Mouse (Mus musculus) C2C12 (cell line): Measurements from ENCODE around the gene Dok4.

Experiments
- CEBPB ChIP-seq: IDR thresholded peaks from one replicate; pipeline ENCODE4 v1.6.1; 2011; ENCODE audit warnings: low read depth, mild to moderate bottlenecking, control low read depth, moderate library complexity
- CTCF ChIP-seq: IDR thresholded peaks from one replicate; pipeline ENCODE4 v1.5.1; 2011; ENCODE audit not compliant: control insufficient read depth, insufficient read depth, insufficient read length
- FOSL1 ChIP-seq: IDR thresholded peaks from one replicate; pipeline ENCODE4 v1.8.0; 2011; ENCODE audit warnings: mild to moderate bottlenecking, low read length; ENCODE audit not compliant: poor library complexity, insufficient read depth, severe bottlenecking
- MYOG ChIP-seq: IDR thresholded peaks from one replicate; pipeline ENCODE4 v1.6.1; 2011; ENCODE audit not compliant: control insufficient read depth, insufficient read length; ENCODE audit errors: extremely low read depth

DNA sequence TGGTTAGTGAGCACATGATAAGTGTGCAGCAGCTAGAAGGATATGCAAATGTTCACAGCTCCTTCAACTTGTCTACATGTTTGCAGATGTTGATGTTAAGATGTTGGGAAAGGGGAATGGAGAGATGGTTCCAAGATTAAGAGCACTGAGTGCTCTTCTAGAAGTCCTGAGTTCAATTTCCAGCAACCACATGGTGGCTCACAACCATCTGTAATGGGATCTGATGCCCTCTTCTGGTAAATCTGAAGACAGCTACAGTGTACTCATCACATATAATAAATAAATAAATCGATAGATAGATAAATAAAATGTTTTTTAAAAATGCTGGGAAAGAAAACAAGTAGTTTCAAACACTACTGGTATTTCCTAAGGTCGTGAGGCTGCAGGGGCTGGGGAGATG, 34.9 kb downstream of the Dok4 start:
- TF ChIP-seq MYOG (no peak), CTCF (no peak), CEBPB (no peak), FOSL1 (no peak)
